Mouse (Mus musculus) retina, embryonic 14.5 days (tissue): ENCODE measurements at regions not wholly inside any gene's neighbourhood (a gene's known extent, or its start where the extent isn't known, plus 50 kb on each side); places are given as distances from the start of the nearest gene placed in this dataset.

Experiments used
- DNase-seq: peaks from one replicate; pipeline ENCODE4 v3.0.0-alpha.2; 2015; ENCODE audit warnings: low spot score

GRCm38 (mm10) chr15:37166744-37167143, 159.2 kb upstream of the Zfp706 start:
- DNase-seq, result no peak

GRCm38 (mm10) chr15:37165887-37166507, 158.4 kb upstream of the Zfp706 start:
- DNase-seq, result peak; percentile 15

GRCm38 (mm10) chr15:37165216-37165615, 157.6 kb upstream of the Zfp706 start:
- DNase-seq, result no peak

GRCm38 (mm10) chr15:37164191-37165135, 156.9 kb upstream of the Zfp706 start:
- DNase-seq, result no peak

- no peak for DNase-seq
Observed at GRCm38 (mm10) chr15:37159956-37160355, 152.4 kb upstream of the Zfp706 start.

- DNase-seq, result peak; percentile 53
Observed at GRCm38 (mm10) chr15:37159349-37159748, 151.8 kb upstream of the Zfp706 start.

GRCm38 (mm10) chr15:37157386-37157785, 149.8 kb upstream of the Zfp706 start:
- no peak for DNase-seq

GRCm38 (mm10) chr15:37154934-37155333, 147.4 kb upstream of the Zfp706 start:
- no peak for DNase-seq

GRCm38 (mm10) chr15:37153177-37153576, 145.6 kb upstream of the Zfp706 start:
- DNase-seq, result no peak

GRCm38 (mm10) chr15:37135590-37136164, 128.1 kb upstream of the Zfp706 start:
- DNase-seq, result peak; percentile 70

GRCm38 (mm10) chr15:37134913-37135589, 127.5 kb upstream of the Zfp706 start:
- DNase-seq, result no peak

- DNase-seq, result peak; percentile 40
Observed at GRCm38 (mm10) chr15:37134386-37134785, 126.8 kb upstream of the Zfp706 start.

- peak; percentile 60 for DNase-seq
Observed at GRCm38 (mm10) chr15:37133916-37134315, 126.3 kb upstream of the Zfp706 start.

- DNase-seq, result no peak
Observed at GRCm38 (mm10) chr15:37127681-37128080, 120.1 kb upstream of the Zfp706 start.

- no peak for DNase-seq
Observed at GRCm38 (mm10) chr15:37127170-37127569, 119.6 kb upstream of the Zfp706 start.

- peak; percentile 13 for DNase-seq
Observed at GRCm38 (mm10) chr15:37125823-37126222, 118.2 kb upstream of the Zfp706 start.

GRCm38 (mm10) chr15:37124951-37125350, 117.4 kb upstream of the Zfp706 start:
- no peak for DNase-seq

- DNase-seq, result no peak
Observed at GRCm38 (mm10) chr15:37124299-37124698, 116.7 kb upstream of the Zfp706 start.

- peak; percentile 87 for DNase-seq
Observed at GRCm38 (mm10) chr15:37120381-37120780, 112.8 kb upstream of the Zfp706 start.

- DNase-seq, result peak; percentile 85
Observed at GRCm38 (mm10) chr15:37114119-37114518, 106.5 kb upstream of the Zfp706 start.

GRCm38 (mm10) chr15:37110462-37110861, 102.9 kb upstream of the Zfp706 start:
- no peak for DNase-seq

GRCm38 (mm10) chr15:37102035-37102555, 94.5 kb upstream of the Zfp706 start:
- DNase-seq, result peak; percentile 37
